Mouse (Mus musculus) CH12F3 (cell line): ENCODE measurements around the gene Tubb4b.

Source experiments
- in situ Hi-C: fragments of 300-500 bp; cut with MboI; formaldehyde crosslinking; loops from 2 replicates; pipeline ENCODE4 v1.14.3; 2020; ENCODE audit warnings: low sequenced_read_pairs

The Tubb4b gene

DNA sequence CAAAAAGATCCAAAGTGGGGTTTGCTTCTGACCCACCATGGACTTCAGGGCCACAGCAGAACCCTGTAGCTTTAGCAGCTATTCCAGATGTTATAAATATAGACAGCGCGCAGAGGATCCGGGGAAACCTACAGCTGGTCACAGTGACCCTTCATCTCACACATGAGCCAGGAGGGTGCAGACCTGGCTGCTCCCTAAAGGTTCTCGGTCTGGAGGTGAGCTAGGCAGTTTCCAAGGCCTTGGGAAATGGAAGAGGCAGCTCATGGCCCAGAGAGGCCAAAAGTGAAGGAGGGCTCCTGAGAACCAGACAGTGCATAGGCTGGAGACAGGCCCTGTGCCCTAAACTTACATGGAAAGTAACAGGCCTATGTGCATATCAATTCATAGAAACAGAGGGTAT, 50.7 kb downstream of the Tubb4b start:
- in situ Hi-C loops = no loop called here

DNA sequence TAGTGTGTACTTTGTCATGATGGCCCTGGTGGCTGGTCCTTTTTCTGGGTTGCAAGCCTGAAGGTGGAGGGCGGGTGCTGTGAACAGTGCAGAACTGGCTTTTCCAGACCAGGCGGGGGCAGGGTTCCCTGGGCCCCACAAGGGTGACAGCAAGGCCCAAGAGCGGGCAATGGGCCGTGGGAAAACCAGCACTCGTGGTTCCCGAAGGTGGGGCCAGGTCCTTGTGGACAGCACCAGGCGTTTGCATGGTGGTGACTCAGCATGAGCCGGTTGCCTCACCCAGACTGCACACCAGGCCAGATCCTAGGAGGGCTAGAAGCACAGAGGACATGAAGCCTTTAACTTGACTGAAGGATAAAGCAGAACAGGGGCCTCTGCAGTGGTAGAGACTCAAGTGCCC, 51.9 kb downstream of the Tubb4b start:
- in situ Hi-C loops = no loop called here
